Mouse (Mus musculus): ENCODE results near the gene Nkx2-5.

GRCm38 (mm10) chr17:26802886-26803285 is 41.9 kb downstream of the Nkx2-5 start:
- TF ChIP-seq CTCF (IDR thresholded peaks at IDR 0.05; ENCODE audit: low read depth) (no peak), EP300 (optimal IDR thresholded peaks at IDR 0.05) (no peak)
